In genomic region chr6:145876986-145877735, GRCm38 (mm10) we compare ENCODE assay signal across 13 mouse cellular contexts. TPM values are rescaled to one million over a fixed set of nuclear protein-coding genes. Genes with fewer than 3 reads are reported as not detected.
DNase-seq lines count a peak whose midpoint lies in the region; ATAC-seq and TF ChIP-seq lines count a peak whose summit lies in the region.
"Had no signal": no experiment of that assay in that cellular context is flagged by ENCODE, and none has a peak within 500 bp of the region (broad histone marks: within the 10 kb centered on the region; RNA-seq: fewer than 3 reads in every experiment).

No protein-coding gene starts in this region.

- H3K27me3 ChIP-seq in intestine, embryonic 15.5 days (replicated peaks) = no peaks in the 10 kb centered on the region
- H3K27me3 ChIP-seq in intestine, postnatal 0 days (replicated peaks; ENCODE audit: control insufficient read depth, insufficient read depth, low read length) = no peaks in the 10 kb centered on the region
- no peaks in the 10 kb centered on the region for H3K27me3 ChIP-seq in midbrain, postnatal 0 days (ENCODE audit: insufficient read depth, low read length)
- H3K27me3 ChIP-seq in midbrain, embryonic 15.5 days (replicated peaks) = no peaks in the 10 kb centered on the region
- no peaks in the 10 kb centered on the region for H3K27me3 ChIP-seq in kidney, embryonic 15.5 days
- H3K27me3 ChIP-seq: embryonic facial prominence, embryonic 15.5 days had no signal

- no peaks in the 10 kb centered on the region for H3K9me3 ChIP-seq in intestine, embryonic 15.5 days
- H3K9me3 ChIP-seq in intestine, postnatal 0 days (ENCODE audit: control insufficient read depth) = no peaks in the 10 kb centered on the region
- H3K9me3 ChIP-seq in midbrain, postnatal 0 days (ENCODE audit: low read length) = no peaks in the 10 kb centered on the region
- no peaks in the 10 kb centered on the region for H3K9me3 ChIP-seq in midbrain, embryonic 15.5 days
- no peaks in the 10 kb centered on the region for H3K9me3 ChIP-seq in kidney, embryonic 15.5 days (replicated peaks)
- H3K9me3 ChIP-seq: embryonic facial prominence, embryonic 15.5 days had no signal

- WGBS in intestine, embryonic 15.5 days = 80% methylated on average over 9 of the region's 9 CpGs
- WGBS in intestine, postnatal 0 days = 63% methylated on average over 9 of the region's 9 CpGs
- 77% methylated on average over 9 of the region's 9 CpGs for WGBS in midbrain, postnatal 0 days
- WGBS in midbrain, embryonic 15.5 days = 85% methylated on average over 9 of the region's 9 CpGs
- WGBS in kidney, embryonic 15.5 days = 87% methylated on average over 9 of the region's 9 CpGs

- H3K9ac ChIP-seq in intestine, embryonic 15.5 days = no peak overlapping the region
- H3K9ac ChIP-seq in intestine, postnatal 0 days (ENCODE audit: low read depth, low read length) = no peak overlapping the region
- H3K9ac ChIP-seq in midbrain, postnatal 0 days (replicated peaks; ENCODE audit: low read length, poor library complexity, severe bottlenecking) = no peak overlapping the region
- no peak overlapping the region for H3K9ac ChIP-seq in midbrain, embryonic 15.5 days
- H3K9ac ChIP-seq in kidney, embryonic 15.5 days = no peak overlapping the region
- H3K9ac ChIP-seq: embryonic facial prominence, embryonic 15.5 days; lung, embryonic 14.5 days had no signal

- H3K4me2 ChIP-seq in intestine, embryonic 15.5 days (replicated peaks) = no peak overlapping the region
- no peak overlapping the region for H3K4me2 ChIP-seq in intestine, postnatal 0 days (replicated peaks; ENCODE audit: low read depth)
- no peak overlapping the region for H3K4me2 ChIP-seq in midbrain, postnatal 0 days (ENCODE audit: low read depth, low read length, poor library complexity, severe bottlenecking)
- H3K4me2 ChIP-seq in midbrain, embryonic 15.5 days = no peak overlapping the region
- H3K4me2 ChIP-seq in kidney, embryonic 15.5 days = no peak overlapping the region
- H3K4me2 ChIP-seq: embryonic facial prominence, embryonic 15.5 days; lung, embryonic 14.5 days had no signal

- no peak for TF ChIP-seq CTCF in intestine, postnatal 0 days (IDR thresholded peaks at IDR 0.05; ENCODE audit: low read depth)
- TF ChIP-seq CTCF in midbrain, postnatal 0 days (IDR thresholded peaks at IDR 0.05) = no peak

- DNase-seq in midbrain, postnatal 0 days (ENCODE audit: low spot score) = peak; percentile 69
- DNase-seq: cerebellum, adult 8-10 months; kidney, adult 9 months; lung, embryonic 14.5 days; retina, postnatal 1 day had no signal

- H3K27ac ChIP-seq in intestine, embryonic 15.5 days = no peak overlapping the region
- no peak overlapping the region for H3K27ac ChIP-seq in intestine, postnatal 0 days (ENCODE audit: low read depth, low read length)
- no peak overlapping the region for H3K27ac ChIP-seq in midbrain, postnatal 0 days (ENCODE audit: low read depth, low read length)
- H3K27ac ChIP-seq in midbrain, embryonic 15.5 days = no peak overlapping the region
- H3K27ac ChIP-seq in kidney, embryonic 15.5 days = no peak overlapping the region
- H3K27ac ChIP-seq: embryonic facial prominence, embryonic 15.5 days had no signal

- H3K4me3 ChIP-seq in intestine, embryonic 15.5 days (replicated peaks) = no peak overlapping the region
- no peak overlapping the region for H3K4me3 ChIP-seq in intestine, postnatal 0 days (ENCODE audit: low read depth, low read length)
- H3K4me3 ChIP-seq in midbrain, postnatal 0 days (ENCODE audit: low read depth, low read length) = no peak overlapping the region
- H3K4me3 ChIP-seq in midbrain, embryonic 15.5 days = no peak overlapping the region
- H3K4me3 ChIP-seq in kidney, embryonic 15.5 days (replicated peaks) = no peak overlapping the region
- H3K4me3 ChIP-seq: embryonic facial prominence, embryonic 15.5 days; myocyte had no signal

- no peaks in the 10 kb centered on the region for H3K4me1 ChIP-seq in intestine, embryonic 15.5 days (replicated peaks)
- H3K4me1 ChIP-seq in intestine, postnatal 0 days (replicated peaks; ENCODE audit: control insufficient read depth, insufficient read depth, low read length) = no peaks in the 10 kb centered on the region
- H3K4me1 ChIP-seq in midbrain, postnatal 0 days (ENCODE audit: insufficient read depth, low read length) = no peaks in the 10 kb centered on the region
- H3K4me1 ChIP-seq in midbrain, embryonic 15.5 days = no peaks in the 10 kb centered on the region
- H3K4me1 ChIP-seq in kidney, embryonic 15.5 days = peaks cover 3% of the 10 kb centered on the region; the same call in 1 of the 2 replicates
- H3K4me1 ChIP-seq: embryonic facial prominence, embryonic 15.5 days had no signal

- ATAC-seq in intestine, embryonic 15.5 days = peak; percentile 34; the same call in 1 of the 2 replicates
- no peak for ATAC-seq in intestine, postnatal 0 days
- peak; percentile 52; the same call in 1 of the 2 replicates for ATAC-seq in midbrain, postnatal 0 days (ENCODE audit: low FRiP score)
- no peak for ATAC-seq in midbrain, embryonic 15.5 days (replicated peaks)
- peak; percentile 3 to 26; a peak in 2 of 4 replicates for ATAC-seq in hematopoietic stem cell, adult 5-6 weeks (replicated peaks in 1 of 2; ENCODE audit: insufficient read depth in 1 of 2, low FRiP score in 2 of 2, low TSS enrichment in 1 of 2, low read depth in 1 of 2, poor library complexity in 2 of 2, severe bottlenecking in 2 of 2)
- 0 out of 2 replicates have a peak, but pooled peaks have one; percentile 28 for ATAC-seq in megakaryocyte, adult 5-6 weeks (ENCODE audit: poor library complexity, severe bottlenecking)
- no peak for ATAC-seq in kidney, embryonic 15.5 days (replicated peaks; ENCODE audit: low FRiP score)

- no peaks in the 10 kb centered on the region for H3K36me3 ChIP-seq in intestine, embryonic 15.5 days
- H3K36me3 ChIP-seq in intestine, postnatal 0 days (ENCODE audit: control insufficient read depth, insufficient read depth) = no peaks in the 10 kb centered on the region
- H3K36me3 ChIP-seq in midbrain, postnatal 0 days (ENCODE audit: insufficient read depth, low read length) = no peaks in the 10 kb centered on the region
- H3K36me3 ChIP-seq in midbrain, embryonic 15.5 days (replicated peaks) = no peaks in the 10 kb centered on the region
- H3K36me3 ChIP-seq in kidney, embryonic 15.5 days = no peaks in the 10 kb centered on the region
- H3K36me3 ChIP-seq: embryonic facial prominence, embryonic 15.5 days had no signal

RNA-seq across cellular contexts. Expression of gene Bhlhe41, which starts 11.8 kb away (rescaled TPM):
- 0.82 and 1.3 TPM in 2 replicates for polyA plus RNA-seq in intestine, embryonic 15.5 days (2015; fragmentation: Nextera tagmentation; extraction: Ambion mirVana)
- polyA plus RNA-seq in intestine, postnatal 0 days (2015; fragmentation: Nextera tagmentation; extraction: Ambion mirVana) = 0.44 and 0.61 TPM in 2 replicates
- total RNA-seq in midbrain, postnatal 0 days (2014; rRNA removed) = 6.3 and 6.4 TPM in 2 replicates
- polyA plus RNA-seq in midbrain, postnatal 0 days (2015; fragmentation: Nextera tagmentation; extraction: Ambion mirVana) = 7.3 and 8.3 TPM in 2 replicates
- polyA plus RNA-seq in midbrain, embryonic 15.5 days (2015; fragmentation: Nextera tagmentation; extraction: Ambion mirVana) = 6.5 and 8.2 TPM in 2 replicates
- 0.05 TPM in 1 of 2 replicates, not detected in the other for total RNA-seq in hematopoietic stem cell, adult 5-6 weeks (2017)
- total RNA-seq in megakaryocyte, adult 5-6 weeks (2015) = 0.02 TPM in 1 of 2 replicates, not detected in the other
- not detected in 2 replicates for total RNA-seq in megakaryocyte, adult 5-6 weeks (2017)
- 0.96 and 1.5 TPM in 2 replicates for polyA plus RNA-seq in kidney, embryonic 15.5 days (2015; fragmentation: Nextera tagmentation; extraction: Ambion mirVana)

RNA-seq across cellular contexts. Expression of gene Sspn, which starts 54.3 kb away (rescaled TPM):
- 7.7 and 8.6 TPM in 2 replicates for polyA plus RNA-seq in intestine, embryonic 15.5 days (2015; fragmentation: Nextera tagmentation; extraction: Ambion mirVana)
- polyA plus RNA-seq in intestine, postnatal 0 days (2015; fragmentation: Nextera tagmentation; extraction: Ambion mirVana) = 3.6 and 4.4 TPM in 2 replicates
- 4.2 and 6.1 TPM in 2 replicates for total RNA-seq in midbrain, postnatal 0 days (2014; rRNA removed)
- polyA plus RNA-seq in midbrain, postnatal 0 days (2015; fragmentation: Nextera tagmentation; extraction: Ambion mirVana) = 5.7 and 5.8 TPM in 2 replicates
- polyA plus RNA-seq in midbrain, embryonic 15.5 days (2015; fragmentation: Nextera tagmentation; extraction: Ambion mirVana) = 4.3 and 4.5 TPM in 2 replicates
- total RNA-seq in hematopoietic stem cell, adult 5-6 weeks (2017) = 0.05 TPM in 1 of 2 replicates, not detected in the other
- not detected in 2 replicates for total RNA-seq in megakaryocyte, adult 5-6 weeks (2015)
- total RNA-seq in megakaryocyte, adult 5-6 weeks (2017) = not detected in 2 replicates
- 10.2 and 11.8 TPM in 2 replicates for polyA plus RNA-seq in kidney, embryonic 15.5 days (2015; fragmentation: Nextera tagmentation; extraction: Ambion mirVana)

Comparison
In these comparisons a context has a peak if more than half of its experiments do, and no peak if none do; other contexts are left out.
1. ATAC-seq: peak in intestine, embryonic 15.5 days (single experiment), midbrain, postnatal 0 days (single experiment), hematopoietic stem cell, adult 5-6 weeks (2 of 2) and megakaryocyte, adult 5-6 weeks (single experiment); none in intestine, postnatal 0 days (single experiment), midbrain, embryonic 15.5 days (single experiment) and kidney, embryonic 15.5 days (single experiment).